Mouse (Mus musculus): Measurements from ENCODE around the gene Il10rb. TPM values are rescaled to one million over a fixed set of nuclear protein-coding genes. Genes with fewer than 3 reads are reported as not detected.

Il10rb gene
- 1 to 10 TPM; 7.9 to 8.9 TPM for total RNA-seq (2021)

- intact Hi-C loops (cut with DNase I), result no loop called here
Measured at GRCm38 (mm10) chr16:91405640-91406584, at the start of gene Il10rb. Gene Il10rb (plus strand): TSS chr16:91406164.

DNA sequence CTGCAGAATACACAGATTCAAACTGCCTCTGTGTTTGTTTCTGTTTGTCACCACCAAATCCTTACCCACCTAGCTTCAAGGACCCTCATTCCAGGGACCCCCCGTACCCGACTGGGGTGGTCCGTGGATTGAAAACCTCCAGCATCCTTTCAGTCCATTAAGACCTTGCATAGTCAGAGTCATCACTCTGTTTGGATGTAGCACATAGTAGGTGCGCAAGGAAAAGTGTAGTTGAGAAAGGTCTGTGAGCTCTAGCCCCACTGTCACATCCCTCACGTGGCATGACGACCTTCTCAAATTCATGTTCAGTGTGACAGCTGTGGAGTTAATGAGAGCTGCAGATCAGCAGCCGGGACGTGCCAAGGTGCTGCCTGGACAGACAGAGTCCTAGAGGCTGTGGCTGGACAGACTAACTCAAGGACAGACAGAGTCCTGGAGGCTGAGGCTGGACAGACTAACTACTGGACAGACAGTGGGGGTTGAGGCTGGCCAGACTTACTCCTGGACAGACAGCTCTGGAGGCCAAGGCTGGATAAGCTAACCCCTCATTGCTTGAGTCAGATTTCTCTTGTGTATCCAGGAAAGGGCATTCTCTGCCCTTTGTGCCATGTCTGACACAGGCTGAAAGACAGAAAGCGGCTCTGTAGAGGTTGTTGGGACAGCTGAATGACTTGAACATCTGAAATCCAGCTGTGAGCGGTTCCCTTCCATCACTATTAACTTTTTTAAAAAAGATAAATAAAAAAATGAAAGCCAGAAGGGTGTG is 49.0 kb upstream of the Il10rb start:
- DNase-seq (ENCODE audit: extremely low spot score in 1 of 2, low spot score in 2 of 2), result no peak
- intact Hi-C loops (cut with DNase I), result no loop called here

More at GRCm38 (mm10) chr16:91405640-91406584, at the start of gene Il10rb:
- peak in 1 of 2 experiments; percentile 85 for DNase-seq (ENCODE audit: extremely low spot score in 1 of 2, low spot score in 2 of 2)

- intact Hi-C loops (cut with DNase I), result no loop called here
- DNase-seq (ENCODE audit: extremely low spot score in 1 of 2, low spot score in 2 of 2), result no peak
Measured at GRCm38 (mm10) chr16:91357526-91357900, 48.5 kb upstream of the Il10rb start.

- intact Hi-C loops (cut with DNase I), result no loop called here
- peak in 1 of 2 experiments; percentile 74 for DNase-seq (ENCODE audit: extremely low spot score in 1 of 2, low spot score in 2 of 2)
Measured at GRCm38 (mm10) chr16:91358555-91358954, 47.4 kb upstream of the Il10rb start.

DNA sequence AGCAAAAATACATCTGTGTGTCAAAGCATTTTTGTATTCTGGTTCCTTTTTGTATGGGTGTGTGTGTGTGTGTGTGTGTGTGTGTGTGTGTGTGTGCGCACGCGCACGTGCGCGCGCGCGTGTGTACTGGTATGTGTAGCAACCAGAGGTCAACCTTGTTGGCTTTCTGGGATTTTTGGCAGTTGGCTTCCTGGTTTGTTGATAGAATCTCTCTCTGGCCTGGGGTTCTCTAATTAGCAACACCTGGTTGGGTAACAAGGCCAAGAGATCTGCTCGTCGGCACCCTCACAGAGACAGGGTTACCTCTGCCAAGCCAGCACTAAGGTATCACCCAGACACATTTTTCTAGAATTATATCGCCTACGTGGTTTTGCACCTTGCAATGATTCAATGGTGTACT is 46.4 kb upstream of the Il10rb start:
- no peak for DNase-seq (ENCODE audit: extremely low spot score in 1 of 2, low spot score in 2 of 2)
- intact Hi-C loops (cut with DNase I), result no loop called here

DNA sequence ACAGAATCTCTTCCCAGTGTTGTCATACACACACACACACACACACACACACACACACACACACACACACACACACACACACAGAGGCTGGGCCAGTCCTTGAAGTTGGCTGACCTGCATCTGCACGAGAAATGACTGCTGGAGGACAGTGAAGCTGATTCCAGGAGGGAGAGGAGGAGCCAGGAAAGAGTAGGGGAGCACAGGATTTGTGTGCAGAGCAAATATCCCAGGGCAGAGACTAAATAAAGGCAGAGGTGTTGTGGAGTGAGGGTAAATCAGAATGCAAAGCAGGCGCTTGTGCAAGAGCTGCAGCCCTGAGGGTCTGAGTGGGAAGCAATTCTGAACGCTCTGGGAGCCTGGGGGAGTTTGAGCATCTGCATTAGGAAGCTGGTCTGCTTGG is 45.8 kb upstream of the Il10rb start:
- intact Hi-C loops (cut with DNase I), result no loop called here
- DNase-seq (ENCODE audit: extremely low spot score in 1 of 2, low spot score in 2 of 2), result no peak

GRCm38 (mm10) chr16:91362006-91362405 is 44.0 kb upstream of the Il10rb start:
- no peak for DNase-seq (ENCODE audit: extremely low spot score in 1 of 2, low spot score in 2 of 2)
- intact Hi-C loops (cut with DNase I), result no loop called here

DNA sequence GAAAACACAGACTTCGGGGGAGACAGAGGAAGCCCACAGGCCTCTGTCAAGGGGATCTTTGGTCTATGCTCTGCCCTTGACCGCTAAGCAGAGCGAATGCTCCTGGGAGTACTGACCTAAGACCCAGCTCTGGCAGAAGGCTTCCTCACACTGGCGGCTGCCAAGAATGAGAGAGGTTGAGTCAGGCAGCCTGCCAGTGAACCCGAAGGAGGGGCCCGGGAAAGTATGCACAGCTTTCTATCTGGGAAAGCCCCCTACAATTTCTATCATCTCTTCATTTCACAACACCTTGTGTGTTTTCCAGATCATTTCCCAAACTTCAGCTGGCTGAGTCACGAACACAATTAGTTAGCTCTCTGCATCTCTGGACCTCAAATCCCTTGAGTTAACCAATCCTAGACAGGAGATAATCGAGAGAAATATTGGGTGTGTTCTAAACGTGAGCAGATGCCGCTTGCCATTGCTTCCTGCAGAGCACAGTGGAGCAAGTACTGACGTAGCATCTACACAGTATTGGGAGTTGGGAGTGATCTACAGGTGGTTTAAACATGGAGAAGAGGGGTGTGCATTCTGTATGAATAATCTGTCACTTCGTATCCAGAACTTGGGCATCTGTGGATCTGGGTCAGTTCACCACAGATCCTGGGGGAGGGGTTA is 43.2 kb upstream of the Il10rb start:
- intact Hi-C loops (cut with DNase I), result no loop called here
- peak in 1 of 2 experiments; percentile 67 for DNase-seq (ENCODE audit: extremely low spot score in 1 of 2, low spot score in 2 of 2)

DNA sequence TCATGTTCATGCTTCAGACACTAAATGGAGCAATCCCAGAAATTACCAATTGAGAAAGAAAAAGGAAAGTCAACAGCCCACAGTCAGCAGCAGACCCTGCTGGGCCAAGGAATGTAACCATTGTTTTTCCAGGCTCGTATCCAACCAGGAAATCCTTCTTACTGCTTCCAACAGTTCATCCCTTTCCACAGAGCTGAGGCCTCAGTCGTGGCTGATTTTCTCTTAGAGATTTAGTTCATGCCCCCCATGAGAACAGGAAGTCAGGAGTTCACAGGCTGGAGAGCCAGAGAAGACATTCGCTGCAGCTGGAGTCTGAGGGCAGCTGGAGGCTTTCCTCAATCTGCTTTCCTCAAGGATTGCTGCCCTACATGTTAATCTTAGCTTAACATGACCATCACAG is 42.5 kb upstream of the Il10rb start:
- DNase-seq (ENCODE audit: extremely low spot score in 1 of 2, low spot score in 2 of 2), result peak in 1 of 2 experiments; percentile 52
- intact Hi-C loops (cut with DNase I), result no loop called here

DNA sequence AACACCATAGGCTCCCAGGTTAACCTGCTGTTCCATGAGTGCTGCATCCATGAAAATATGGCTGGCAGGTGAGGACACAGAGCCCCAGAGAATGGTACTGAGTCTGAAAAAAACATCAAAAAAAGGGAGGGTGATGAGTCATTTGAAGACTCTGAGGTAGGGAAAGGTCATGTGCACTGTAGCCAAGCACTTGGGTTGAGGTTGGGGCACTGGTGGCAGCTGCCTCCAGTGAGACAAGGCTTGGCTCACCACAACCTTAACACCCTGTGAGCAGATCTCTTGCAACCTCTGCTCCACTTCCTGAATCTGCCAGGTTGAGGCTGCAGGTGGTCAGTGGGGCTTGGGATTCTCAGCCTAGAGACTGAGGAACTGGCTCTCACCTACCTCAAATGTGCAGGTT is 39.4 kb upstream of the Il10rb start:
- DNase-seq (ENCODE audit: extremely low spot score in 1 of 2, low spot score in 2 of 2), result no peak
- intact Hi-C loops (cut with DNase I), result no loop called here

- DNase-seq (ENCODE audit: extremely low spot score in 1 of 2, low spot score in 2 of 2), result no peak
- intact Hi-C loops (cut with DNase I), result no loop called here
Measured at GRCm38 (mm10) chr16:91367066-91367465, 38.9 kb upstream of the Il10rb start.

- peak; percentile 77 to 89 for DNase-seq (ENCODE audit: extremely low spot score in 1 of 2, low spot score in 2 of 2)
- intact Hi-C loops (cut with DNase I), result no loop called here
Measured at GRCm38 (mm10) chr16:91372577-91373472, 33.1 kb upstream of the Il10rb start, which contains the start of gene Ifnar2. Gene Ifnar2 (plus strand): TSS chr16:91372783.

GRCm38 (mm10) chr16:91373473-91374252 is 32.3 kb upstream of the Il10rb start:
- intact Hi-C loops (cut with DNase I), result no loop called here
- no peak for DNase-seq (ENCODE audit: extremely low spot score in 1 of 2, low spot score in 2 of 2)

DNA sequence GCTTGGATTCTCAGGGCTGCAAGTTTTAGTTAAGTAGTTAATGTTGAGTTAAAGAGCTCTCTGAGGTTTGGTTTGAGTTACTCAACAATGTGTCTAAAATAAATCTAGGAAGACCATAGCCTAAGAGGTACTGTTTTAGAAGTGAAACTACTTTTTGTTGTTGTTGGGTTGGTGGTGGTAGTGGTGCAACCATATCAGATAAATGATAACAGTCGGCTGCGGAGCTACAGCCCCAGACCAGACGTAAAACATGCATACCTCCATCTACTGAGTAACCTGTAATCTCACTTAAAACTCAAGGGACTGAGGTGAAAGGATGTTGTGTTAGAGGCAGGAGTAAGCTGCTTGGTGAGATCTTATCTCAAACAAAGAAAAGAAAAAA is 31.7 kb upstream of the Il10rb start:
- no peak for DNase-seq (ENCODE audit: extremely low spot score in 1 of 2, low spot score in 2 of 2)
- intact Hi-C loops (cut with DNase I), result no loop called here

- peak in 1 of 2 experiments; percentile 32 for DNase-seq (ENCODE audit: extremely low spot score in 1 of 2, low spot score in 2 of 2)
- intact Hi-C loops (cut with DNase I), result loop anchor here (5.0 kb wide), 1 partner anchor 111 kb away; the partner anchor contains the start of gene Ifnar1
Measured at GRCm38 (mm10) chr16:91376701-91377100, 29.3 kb upstream of the Il10rb start.

DNA sequence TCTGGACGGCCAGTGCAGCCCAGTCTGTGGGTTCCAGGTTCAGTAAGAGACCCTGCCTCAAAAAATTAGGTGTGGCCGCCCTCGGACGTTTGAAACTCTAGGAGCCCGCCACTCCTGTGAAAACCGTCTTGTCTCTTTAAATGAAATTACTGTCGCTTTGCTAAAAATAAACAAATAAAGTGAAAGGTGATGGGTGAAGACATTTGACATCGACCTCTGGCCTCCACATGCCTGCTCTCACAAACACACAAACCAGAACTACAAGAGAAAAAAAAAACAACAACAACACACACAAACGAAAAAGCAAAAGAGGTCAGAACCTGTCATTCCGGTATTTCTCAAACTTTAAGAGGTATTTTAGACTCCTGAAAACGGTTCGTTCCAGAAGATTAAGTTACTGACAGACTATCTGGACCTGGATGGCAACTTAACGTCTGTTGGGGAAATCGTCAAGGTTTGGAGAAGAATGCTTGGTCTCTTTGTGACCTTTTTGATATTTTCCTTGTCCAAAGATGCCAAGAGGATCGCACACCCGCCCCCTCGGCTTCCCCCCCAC is 27.5 kb upstream of the Il10rb start:
- intact Hi-C loops (cut with DNase I), result loop anchor here (5.0 kb wide), 1 partner anchor 109 kb away; the partner anchor contains the start of gene Ifnar1
- no peak for DNase-seq (ENCODE audit: extremely low spot score in 1 of 2, low spot score in 2 of 2)

DNA sequence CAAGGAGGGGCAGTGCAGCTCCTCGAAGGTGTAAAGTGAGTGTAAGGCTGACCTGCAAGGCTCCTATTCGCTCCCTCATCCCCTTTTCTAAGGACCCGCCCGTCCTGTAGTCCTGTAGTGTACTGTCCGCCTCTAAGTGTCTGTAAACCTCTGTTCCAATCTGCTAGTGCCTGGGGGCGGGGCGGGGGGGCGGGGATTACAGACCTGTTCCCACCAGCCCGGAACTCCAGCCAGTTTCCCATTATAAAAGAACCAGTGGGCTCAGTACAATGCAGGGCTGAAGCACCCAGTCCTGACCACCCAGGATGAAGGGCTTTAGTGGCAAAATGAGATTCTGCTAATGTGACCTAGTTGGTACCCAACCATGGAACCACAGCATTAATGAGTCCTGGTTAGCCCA is 27.0 kb upstream of the Il10rb start:
- intact Hi-C loops (cut with DNase I), result loop anchor here (5.0 kb wide), 1 partner anchor 108 kb away; the partner anchor contains the start of gene Ifnar1
- no peak for DNase-seq (ENCODE audit: extremely low spot score in 1 of 2, low spot score in 2 of 2)
